Mouse (Mus musculus) brain, embryonic 18.5 days (tissue): ENCODE results near the gene Grn.
"Not testable (repeated sequence)": the region's sequence is repeated elsewhere in the genome, so short reads cannot be mapped to it uniquely, and the experiment has no call there.

ENCODE experiments used
- DNase-seq: peaks from one replicate; pipeline ENCODE4 v3.0.0-alpha.2; 2012; ENCODE audit warnings: low read depth, low spot score

The Grn gene

GRCm38 (mm10) chr11:102430121-102431017 is at the start of gene Grn:
Gene Grn (plus strand): TSS chr11:102430315.
- DNase-seq: peak; percentile 92

- DNase-seq: no peak
These were observed 48.6 kb upstream of the Grn start for GRCm38 (mm10) chr11:102381341-102382100.

- no peak for DNase-seq
These were observed 47.3 kb upstream of the Grn start for GRCm38 (mm10) chr11:102382794-102383193.

- no peak for DNase-seq
These were observed 46.6 kb upstream of the Grn start for GRCm38 (mm10) chr11:102383365-102384136.

- DNase-seq: no peak
These were observed 45.7 kb upstream of the Grn start for GRCm38 (mm10) chr11:102384418-102384817.

- DNase-seq: no peak
These were observed 45.0 kb upstream of the Grn start for GRCm38 (mm10) chr11:102385075-102385474.

GRCm38 (mm10) chr11:102386121-102386520 is 44.0 kb upstream of the Grn start:
- no peak for DNase-seq

GRCm38 (mm10) chr11:102389436-102389835 is 40.7 kb upstream of the Grn start:
- not testable (repeated sequence) for DNase-seq

GRCm38 (mm10) chr11:102392441-102393237 is 37.5 kb upstream of the Grn start:
- DNase-seq: no peak

- DNase-seq: peak; percentile 89
These were observed 36.9 kb upstream of the Grn start, which contains the start of gene Rundc3a for GRCm38 (mm10) chr11:102393238-102393634. Gene Rundc3a (plus strand): TSS chr11:102393403.

GRCm38 (mm10) chr11:102393719-102394420 is 36.2 kb upstream of the Grn start:
- DNase-seq: no peak

GRCm38 (mm10) chr11:102394421-102395124 is 35.5 kb upstream of the Grn start:
- no peak for DNase-seq

- DNase-seq: no peak
These were observed 34.9 kb upstream of the Grn start for GRCm38 (mm10) chr11:102395250-102395649.

- no peak for DNase-seq
These were observed 33.9 kb upstream of the Grn start for GRCm38 (mm10) chr11:102396263-102396662.

- DNase-seq: no peak
These were observed 33.4 kb upstream of the Grn start for GRCm38 (mm10) chr11:102396671-102397141.

- DNase-seq: no peak
These were observed 31.9 kb upstream of the Grn start for GRCm38 (mm10) chr11:102398007-102398825.

GRCm38 (mm10) chr11:102399107-102399506 is 31.0 kb upstream of the Grn start:
- no peak for DNase-seq

- DNase-seq: no peak
These were observed 30.5 kb upstream of the Grn start for GRCm38 (mm10) chr11:102399610-102400072.
